Mouse (Mus musculus) cerebellum, adult 2 months (tissue): ENCODE data around the gene Vash2.

Experiments used
- CTCF ChIP-seq: fragments of 200-500 bp; IDR thresholded peaks from 2 replicates; pipeline ENCODE4 v1.5.1; 2011; ENCODE audit warnings: low read depth, mild to moderate bottlenecking, control low read depth, low read length, moderate library complexity, borderline replicate concordance; ENCODE audit not compliant: insufficient read depth
- POLR2A ChIP-seq: fragments of 200-500 bp; IDR thresholded peaks from 2 replicates; pipeline ENCODE4 v1.6.1; 2011; ENCODE audit warnings: low read length, control low read depth, borderline replicate concordance; ENCODE audit not compliant: insufficient read depth

DNA sequence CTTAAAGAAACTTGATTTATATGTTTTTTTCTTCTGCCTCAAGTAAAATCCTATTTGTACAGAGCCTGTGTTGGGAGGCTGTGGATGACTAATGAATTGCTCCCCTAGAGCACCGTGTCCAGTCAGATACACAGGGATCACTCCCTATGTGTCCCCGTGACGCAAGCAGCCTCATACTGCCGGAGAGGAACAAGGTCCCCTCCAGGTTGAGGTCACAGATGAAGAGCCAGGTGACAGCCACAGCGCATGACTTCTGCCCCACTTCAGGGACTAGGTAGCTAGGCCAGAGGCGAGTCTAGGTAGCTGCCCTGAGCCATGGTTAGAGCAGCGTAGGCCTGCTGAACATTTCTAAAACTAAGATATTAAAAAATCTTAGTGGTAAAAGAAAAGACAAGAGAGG lies 11.1 kb downstream of the Vash2 start:
- TF ChIP-seq CTCF (no peak), POLR2A (no peak)
